Mouse (Mus musculus) layer of hippocampus, adult 2 months (tissue): Measurements from ENCODE around the gene Slc38a10. TPM values are rescaled to one million over a fixed set of nuclear protein-coding genes. Genes with fewer than 3 reads are reported as not detected.
A peak's percentile ranks its signal among the peaks of the same experiment; 100 is the strongest.

Experiments used
- DNase-seq, 2 experiments: peaks; one replicate each; pipeline ENCODE4 v3.0.0; 2022; ENCODE audit warnings: low spot score in 2 of 2
- H3K27ac ChIP-seq: fragments of 200-600 bp; 2 replicates; pipeline ENCODE4 v1.8.1; 2022
- H3K4me3 ChIP-seq: fragments of 200-600 bp; 2 replicates; pipeline ENCODE4 v1.8.1; 2022; ENCODE audit warnings: mild to moderate bottlenecking
- CTCF ChIP-seq: fragments of 200-600 bp; conservative IDR thresholded peaks from 2 replicates; pipeline ENCODE4 v1.8.1; 2022; ENCODE audit warnings: antibody characterized with exemption, mild to moderate bottlenecking, moderate library complexity
- long read RNA-seq, 2 experiments: library from polyadenylated mRNA; stranded (forward); transcript quantifications; one replicate each; pipeline ENCODE4 v2.0.0; 2021; ENCODE audit warnings: borderline mapping rate in 2 of 2
- total RNA-seq, 2 experiments: library from RNA; stranded (reverse); gene quantifications; 2 replicates each; pipeline ENCODE4 v1.2.3; 2021

The Slc38a10 gene
- total RNA-seq = 10 to 100 TPM; 86.1 to 86.5 TPM
- long read RNA-seq, experiment 1, full-length matches to known transcripts = 14 of 41 reads
- long read RNA-seq, experiment 1, partial matches to known transcripts = 4 of 41 reads
- long read RNA-seq, experiment 1, other reads (novel, unspliced or antisense) = 23 of 41 reads
- long read RNA-seq, experiment 2, full-length matches to known transcripts = 18 of 61 reads
- long read RNA-seq, experiment 2, partial matches to known transcripts = 15 of 61 reads
- long read RNA-seq, experiment 2, other reads (novel, unspliced or antisense) = 28 of 61 reads

DNA sequence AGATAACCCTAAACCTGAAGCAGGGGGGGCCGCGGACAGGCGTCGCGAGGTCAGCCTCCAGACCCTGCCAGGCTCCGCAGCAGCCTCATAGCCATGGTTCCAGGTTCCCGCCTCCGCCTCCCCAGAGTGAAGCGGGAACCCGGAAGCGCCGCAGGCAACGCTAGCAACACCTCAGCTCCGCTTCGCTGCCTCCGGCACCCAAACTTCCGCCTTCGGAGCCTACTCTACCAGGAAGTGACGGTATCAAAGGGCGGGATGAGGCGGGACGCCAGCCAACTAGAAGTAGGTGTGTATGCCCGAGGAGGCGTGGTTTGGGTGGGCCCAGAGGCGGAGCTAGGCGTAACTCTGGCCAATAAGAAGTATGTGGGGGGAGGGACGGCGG is at the start of gene Slc38a10:
Gene Slc38a10 (minus strand): TSS at position 234 of the 382 bp plus-strand sequence.
- Histone ChIP-seq H3K27ac (peak within 1 kb of the TSS; percentile 90), H3K4me3 (peak within 1 kb of the TSS; percentile 96)
- no peak for TF ChIP-seq CTCF
- peak; percentile 100 for DNase-seq

DNA sequence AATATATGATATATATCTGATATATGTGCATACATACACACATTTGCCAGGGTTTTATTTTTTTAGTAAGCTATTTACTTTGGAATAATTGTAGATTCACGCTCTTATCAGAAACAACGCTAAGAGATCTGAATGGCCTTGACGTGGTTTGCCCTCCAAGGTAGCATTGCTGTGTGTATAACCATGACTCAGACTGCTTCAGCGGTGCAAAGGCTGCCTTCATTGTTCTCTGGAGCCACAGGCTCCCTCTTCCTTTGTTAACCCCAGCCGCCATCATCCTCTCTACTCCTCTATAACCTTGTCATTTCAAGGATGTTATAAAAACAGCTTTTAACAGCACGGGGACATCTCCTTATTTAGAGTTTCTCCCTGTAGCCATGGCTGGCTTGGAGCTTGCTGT is 49.5 kb upstream of the Slc38a10 start:
- Histone ChIP-seq H3K27ac (no peak overlapping the region), H3K4me3 (no peak overlapping the region)
- DNase-seq = no peak
- TF ChIP-seq CTCF = no peak

DNA sequence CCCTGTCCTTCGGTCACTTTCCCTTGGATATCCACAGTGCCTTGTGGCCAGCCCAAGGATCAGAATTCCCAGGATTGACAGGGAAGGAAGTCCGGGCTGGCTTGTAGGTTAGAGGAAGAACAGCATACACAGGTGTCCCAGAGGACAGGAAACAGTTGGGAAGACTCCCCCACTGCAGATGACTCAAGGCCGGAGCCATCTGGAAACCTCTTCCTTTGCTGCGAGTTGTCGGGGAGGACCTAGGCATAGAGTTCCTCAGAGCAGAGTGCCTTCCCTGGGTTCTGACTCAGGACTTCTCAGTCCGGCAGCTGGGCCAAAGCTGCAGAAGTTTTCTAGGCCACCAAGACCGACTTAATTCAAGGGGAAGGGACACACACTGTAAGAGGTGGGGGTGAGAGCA is 48.6 kb upstream of the Slc38a10 start:
- H3K27ac ChIP-seq = no peak overlapping the region
- no peak for TF ChIP-seq CTCF
- no peak for DNase-seq
- no peak overlapping the region for H3K4me3 ChIP-seq

DNA sequence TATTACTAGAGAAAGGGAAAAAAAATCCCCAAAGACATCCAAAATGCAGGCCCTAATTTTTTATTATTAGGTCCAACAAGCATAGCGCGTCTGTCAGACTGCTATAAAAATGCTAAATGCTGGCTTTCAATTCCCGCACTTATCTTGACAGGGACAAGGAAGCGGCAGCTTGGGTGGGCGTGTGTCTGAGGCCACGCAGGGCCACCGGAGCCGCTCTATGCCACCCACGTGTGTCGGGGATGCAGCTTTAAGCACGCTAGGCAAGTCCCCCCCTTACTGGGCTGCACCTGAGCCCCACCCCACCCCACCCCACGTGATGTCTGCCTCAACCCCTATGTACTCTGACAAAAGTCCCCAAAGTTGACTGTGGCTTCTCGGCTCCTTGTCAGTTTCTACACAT is 47.7 kb upstream of the Slc38a10 start:
- Histone ChIP-seq H3K4me3 (no peak overlapping the region), H3K27ac (no peak overlapping the region)
- no peak for TF ChIP-seq CTCF
- no peak for DNase-seq

DNA sequence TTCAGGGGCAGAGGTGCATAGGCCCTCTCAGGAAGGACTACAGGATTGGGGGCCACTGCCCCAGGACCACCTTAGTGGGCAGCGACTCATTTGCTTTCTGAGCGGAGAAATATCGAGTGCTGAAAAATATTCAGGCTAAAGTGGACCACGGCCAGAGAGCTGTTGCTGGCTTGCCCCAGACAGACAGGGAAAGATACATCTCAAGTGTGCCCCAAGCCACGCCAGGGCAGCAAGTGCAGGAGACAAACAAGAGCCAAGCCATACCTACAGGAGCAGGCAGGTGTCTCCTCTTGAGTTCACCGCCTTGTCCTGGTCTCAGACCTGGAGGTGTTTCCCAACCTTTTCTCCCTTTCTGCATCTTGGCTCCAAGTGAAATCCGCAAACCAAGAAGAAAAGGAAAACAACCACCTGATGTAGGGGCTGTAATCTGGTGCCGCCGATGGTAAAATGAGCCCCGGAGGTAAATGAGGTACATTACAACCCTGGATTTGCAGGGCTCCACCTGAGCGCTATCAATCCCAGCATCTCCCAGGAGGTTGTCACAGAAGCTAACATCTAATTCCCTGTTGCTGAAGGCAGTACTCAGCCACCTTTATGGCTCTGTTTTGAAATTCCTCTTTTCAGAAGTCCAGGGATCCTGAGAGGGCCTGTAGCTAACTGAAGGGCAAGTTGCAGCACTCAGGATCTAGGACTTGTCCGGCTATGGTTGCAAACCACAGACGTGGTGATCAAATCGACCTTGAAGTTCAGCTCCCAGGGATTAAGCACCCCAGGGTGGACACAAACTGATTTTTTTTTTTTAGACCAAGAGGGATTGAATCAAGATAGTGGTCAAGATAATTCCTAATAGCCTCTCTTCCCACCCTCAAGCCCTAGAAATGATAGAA is 39.6 kb upstream of the Slc38a10 start:
- peak overlapping the region; percentile 88 for H3K4me3 ChIP-seq
- TF ChIP-seq CTCF = no peak
- no peak for DNase-seq
- H3K27ac ChIP-seq = peak overlapping the region; percentile 89

DNA sequence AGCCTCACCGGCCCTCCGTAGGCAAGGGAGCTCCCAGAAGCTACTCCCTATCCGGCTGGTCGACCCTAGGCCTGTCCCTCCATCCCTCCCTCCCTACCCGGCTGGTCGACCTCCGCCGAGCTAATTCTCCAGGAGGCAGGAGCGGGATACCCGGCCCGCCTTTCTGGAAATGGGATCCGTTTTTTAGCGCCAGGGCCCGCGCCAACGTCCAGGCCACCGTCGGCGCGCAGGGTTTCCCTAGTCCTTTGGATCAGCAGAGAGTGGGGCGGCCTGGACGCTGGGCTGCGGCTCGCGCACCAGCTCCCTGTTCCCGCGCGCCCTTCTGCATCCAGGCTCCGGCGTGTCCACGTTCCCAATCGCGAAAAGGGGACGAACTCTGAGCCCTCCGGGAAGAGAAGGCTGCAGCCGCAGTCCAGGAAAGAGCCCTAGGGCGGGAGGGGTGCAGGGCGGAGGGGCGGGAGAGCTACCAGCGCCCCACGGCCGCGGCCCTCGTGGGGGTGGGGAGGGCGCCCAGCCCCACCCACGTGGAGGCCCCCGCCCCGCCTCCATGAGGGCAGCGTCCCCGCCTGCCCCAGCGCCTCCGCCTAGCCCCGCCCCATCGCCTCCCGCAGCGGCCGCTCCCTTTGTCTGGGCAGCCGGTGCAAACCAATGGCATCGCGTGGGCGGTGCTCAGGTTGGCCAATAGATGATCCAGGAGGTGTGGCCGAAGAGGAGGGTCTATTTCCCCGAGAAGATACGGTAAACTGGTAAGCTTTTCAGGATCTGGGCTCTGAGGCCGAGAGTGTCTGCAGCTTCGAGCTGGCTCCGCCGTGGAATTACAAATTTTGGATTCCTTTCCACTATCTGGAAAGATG is 38.5 kb upstream of the Slc38a10 start:
- DNase-seq = peak; percentile 99
- Histone ChIP-seq H3K27ac (peak overlapping the region; percentile 89), H3K4me3 (peak overlapping the region; percentile 88)
- no peak for TF ChIP-seq CTCF

DNA sequence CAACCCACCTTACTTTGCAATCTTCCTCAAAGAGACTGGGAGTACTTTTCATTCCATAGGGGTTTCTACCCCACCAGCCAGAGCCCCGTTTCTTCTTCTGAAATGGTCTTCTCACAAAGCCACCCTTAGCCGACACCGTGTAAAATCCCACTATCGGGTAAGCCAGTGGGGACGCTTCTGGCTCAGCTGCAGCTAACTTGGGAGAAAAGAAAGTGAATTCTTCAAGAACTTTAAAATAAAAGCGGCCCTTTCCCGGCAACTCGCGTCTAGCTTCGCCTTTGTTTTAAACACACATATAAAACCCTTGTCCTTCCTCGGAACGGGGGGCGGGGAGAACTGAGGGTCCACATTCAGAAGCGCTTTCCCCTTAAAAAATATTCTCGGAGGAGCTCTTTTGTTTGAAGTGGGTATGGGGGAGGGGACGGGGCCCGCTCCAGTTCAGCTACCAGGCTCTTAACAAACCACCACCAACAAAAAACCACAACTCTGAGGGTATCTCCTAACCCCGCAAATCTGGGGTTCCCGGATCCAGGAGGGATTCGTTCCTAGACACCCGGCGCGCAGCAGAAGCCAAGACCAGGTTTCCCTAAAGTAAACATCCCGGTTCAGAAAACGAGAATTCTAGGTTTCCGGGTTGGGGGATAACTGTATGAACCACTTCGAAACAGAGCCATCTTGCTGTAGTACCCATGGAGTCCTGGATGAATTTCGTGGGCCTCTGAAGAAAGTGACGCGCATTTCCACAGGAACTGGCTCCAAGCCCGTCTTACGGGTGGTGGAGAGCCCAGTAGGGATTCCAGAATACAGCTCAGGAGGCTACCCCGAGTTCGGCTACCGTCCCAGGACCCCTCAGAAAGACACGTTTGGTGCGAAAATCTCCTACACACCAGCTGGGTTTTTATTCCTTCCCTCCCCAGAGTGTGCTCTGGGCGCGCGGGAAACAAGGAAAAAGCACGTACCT is 37.6 kb upstream of the Slc38a10 start:
- DNase-seq = peak in 1 of 2 experiments; percentile 42
- peak overlapping the region; percentile 89 for H3K27ac ChIP-seq
- peak overlapping the region; percentile 88 for H3K4me3 ChIP-seq
- TF ChIP-seq CTCF = 0 out of 2 replicates have a peak, but pooled peaks have one; percentile 10

DNA sequence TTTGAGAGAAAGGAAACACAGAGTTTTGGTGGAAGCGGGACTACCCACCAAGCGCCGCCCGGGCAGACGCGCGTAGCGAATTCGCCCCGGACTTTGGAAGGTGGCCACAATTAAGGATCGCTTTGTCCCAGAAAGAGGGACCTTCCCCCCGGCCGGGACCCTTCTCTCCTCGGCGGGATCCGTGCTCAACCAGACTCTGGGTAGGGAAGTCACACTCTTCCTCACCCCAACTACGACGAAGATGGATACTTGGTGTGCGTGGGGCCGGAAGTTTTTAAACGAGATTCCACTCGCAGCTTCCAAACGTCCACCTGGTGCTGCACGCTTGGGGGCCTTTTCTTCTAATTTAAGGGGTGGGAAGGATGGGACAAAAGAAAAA is 36.9 kb upstream of the Slc38a10 start:
- no peak for TF ChIP-seq CTCF
- Histone ChIP-seq H3K4me3 (peak overlapping the region; percentile 88), H3K27ac (peak overlapping the region; percentile 89)
- DNase-seq = no peak

DNA sequence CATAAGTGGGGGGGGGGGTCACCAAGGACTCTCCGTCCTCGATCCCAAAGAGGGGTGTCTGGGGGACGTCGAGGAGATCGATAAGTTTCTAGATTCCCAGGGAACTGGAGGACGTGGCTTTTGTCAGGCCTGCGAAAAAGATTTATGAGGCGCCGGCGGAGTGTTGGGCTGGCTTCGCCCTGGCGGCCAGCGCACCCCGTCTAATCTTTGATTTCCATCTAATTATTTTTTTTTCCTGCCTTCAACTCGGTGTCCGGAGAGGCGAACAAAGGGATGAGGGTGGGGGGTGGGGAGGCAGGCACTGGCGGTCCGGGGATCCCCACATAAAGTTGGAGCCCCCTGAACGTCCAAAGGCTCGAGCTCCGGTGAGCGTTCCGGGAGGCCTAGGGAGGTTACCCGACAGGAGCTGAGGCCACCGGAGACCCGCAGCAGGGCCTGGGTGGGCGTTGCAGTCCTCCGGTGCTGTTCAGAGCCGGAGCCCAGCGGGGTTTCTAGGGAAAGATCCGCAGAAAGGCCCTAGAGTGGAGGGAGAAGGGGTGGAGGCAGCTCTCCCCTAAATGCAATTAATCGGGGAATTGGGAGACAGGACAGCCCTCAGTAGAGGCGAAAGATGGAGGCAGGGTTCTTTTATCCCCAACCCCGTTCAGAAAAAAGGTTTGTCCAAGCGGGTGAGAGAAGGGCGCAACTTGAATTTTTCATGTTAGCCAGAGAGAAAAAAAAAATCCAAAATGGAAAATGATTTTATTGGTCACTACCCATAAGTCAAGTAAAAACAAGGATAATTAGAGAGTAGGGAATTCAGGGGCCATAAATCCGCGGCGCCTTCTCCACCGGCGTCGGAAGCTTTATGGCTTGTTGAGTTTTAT is 36.3 kb upstream of the Slc38a10 start:
- no peak for TF ChIP-seq CTCF
- peak overlapping the region; percentile 89 for H3K27ac ChIP-seq
- H3K4me3 ChIP-seq = peak overlapping the region; percentile 88
- no peak for DNase-seq

DNA sequence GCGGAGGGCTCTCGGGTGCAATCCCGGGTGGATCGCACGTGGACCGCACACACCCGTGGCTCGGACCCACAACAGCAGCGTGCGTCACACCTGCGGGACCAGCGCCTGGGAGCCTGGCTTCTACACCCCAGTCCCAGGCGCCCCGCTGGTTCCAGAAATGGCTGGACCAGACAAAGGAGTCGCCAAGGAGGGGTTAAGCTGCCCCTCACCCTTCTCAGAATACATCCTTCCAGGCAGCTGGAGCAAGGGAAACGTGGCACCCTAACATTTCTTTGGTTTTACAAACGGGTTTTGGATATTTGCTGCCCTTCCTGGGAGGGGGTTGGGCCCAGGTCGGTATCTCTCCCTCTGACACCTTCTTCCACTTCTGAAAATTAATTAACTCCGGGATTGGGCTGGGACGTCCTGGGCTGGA is 35.7 kb upstream of the Slc38a10 start:
- no peak for TF ChIP-seq CTCF
- peak overlapping the region; percentile 89 for H3K27ac ChIP-seq
- peak overlapping the region; percentile 88 for H3K4me3 ChIP-seq
- DNase-seq = no peak
